Mouse (Mus musculus): ENCODE results near the gene Usp36. TPM values are rescaled to one million over a fixed set of nuclear protein-coding genes. Genes with fewer than 3 reads are reported as not detected.

Usp36 gene
- polyA plus RNA-seq, 1 experiment from 2014 or later: 16.0 TPM

GRCm38 (mm10) chr11:118225056-118225836, 64.8 kb downstream of the Usp36 start:
- ATAC-seq (ENCODE audit: low FRiP score): no peak
- Histone ChIP-seq H3K27ac (0 out of 2 replicates have a peak overlapping the region, but pooled peaks have one; percentile 52), H3K4me2 (no peak overlapping the region), H3K9ac (no peak overlapping the region), H3K9me3 (no peaks in the 10 kb centered on the region), H3K27me3 (no peaks in the 10 kb centered on the region), H3K4me3 (no peak overlapping the region), H3K4me1 (replicated peaks) (peaks cover 19% of the 10 kb centered on the region), H3K36me3 (no peaks in the 10 kb centered on the region)
- 78% methylated on average over 12 of the region's 12 CpGs for WGBS

- WGBS: 92% methylated on average over 10 of the region's 10 CpGs
- H3K36me3 ChIP-seq: no peaks in the 10 kb centered on the region
- no peak overlapping the region for H3K9ac ChIP-seq
- H3K27me3 ChIP-seq: no peaks in the 10 kb centered on the region
- H3K27ac ChIP-seq: no peak overlapping the region
- H3K4me2 ChIP-seq: no peak overlapping the region
- H3K9me3 ChIP-seq: no peaks in the 10 kb centered on the region
- peaks cover 16% of the 10 kb centered on the region for H3K4me1 ChIP-seq (replicated peaks)
- H3K4me3 ChIP-seq: no peak overlapping the region
- ATAC-seq (ENCODE audit: low FRiP score): no peak
Observed at GRCm38 (mm10) chr11:118223416-118224067, 66.5 kb downstream of the Usp36 start.

DNA sequence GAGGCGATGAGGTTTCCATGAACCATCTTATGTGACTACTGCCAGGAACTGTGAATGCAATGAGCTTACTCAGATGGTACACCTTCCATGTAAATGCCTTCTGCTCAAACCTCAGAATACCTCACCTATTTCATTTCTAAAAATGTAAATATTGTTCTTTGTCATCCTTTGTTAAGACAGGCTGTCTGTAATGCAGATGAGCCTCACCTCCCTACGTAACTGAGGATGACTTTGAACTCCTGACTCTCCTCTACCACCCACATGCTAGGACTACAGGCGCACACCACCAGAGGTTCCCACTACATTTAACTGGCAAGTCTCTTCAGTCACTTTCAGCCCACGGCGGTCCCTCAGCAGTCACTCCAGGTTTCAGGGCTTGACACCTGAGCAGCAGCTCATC, 67.1 kb downstream of the Usp36 start:
- Histone ChIP-seq H3K4me1 (replicated peaks) (peaks cover 16% of the 10 kb centered on the region), H3K9me3 (no peaks in the 10 kb centered on the region), H3K4me2 (no peak overlapping the region), H3K36me3 (no peaks in the 10 kb centered on the region), H3K4me3 (no peak overlapping the region), H3K27me3 (no peaks in the 10 kb centered on the region), H3K9ac (peak overlapping the region; percentile 29; the same call in 1 of the 2 replicates), H3K27ac (no peak overlapping the region)
- WGBS: 85% methylated on average over 5 of the region's 5 CpGs
- ATAC-seq (ENCODE audit: low FRiP score): no peak

- no peak overlapping the region for H3K27ac ChIP-seq
- H3K27me3 ChIP-seq: no peaks in the 10 kb centered on the region
- no peak overlapping the region for H3K4me3 ChIP-seq
- no peaks in the 10 kb centered on the region for H3K36me3 ChIP-seq
- H3K4me1 ChIP-seq (replicated peaks): peaks cover 16% of the 10 kb centered on the region
- H3K9me3 ChIP-seq: no peaks in the 10 kb centered on the region
- ATAC-seq (ENCODE audit: low FRiP score): no peak
- peak overlapping the region; percentile 29; the same call in 1 of the 2 replicates for H3K9ac ChIP-seq
- WGBS: 60% methylated on average over 6 of the region's 6 CpGs
- no peak overlapping the region for H3K4me2 ChIP-seq
Observed at GRCm38 (mm10) chr11:118222351-118222885, 67.6 kb downstream of the Usp36 start.

GRCm38 (mm10) chr11:118220561-118221262, 69.3 kb downstream of the Usp36 start:
- no peaks in the 10 kb centered on the region for H3K27me3 ChIP-seq
- no peak overlapping the region for H3K9ac ChIP-seq
- no peaks in the 10 kb centered on the region for H3K36me3 ChIP-seq
- ATAC-seq (ENCODE audit: low FRiP score): no peak
- H3K4me1 ChIP-seq (replicated peaks): peaks cover 10% of the 10 kb centered on the region
- no peak overlapping the region for H3K4me2 ChIP-seq
- H3K27ac ChIP-seq: no peak overlapping the region
- no peaks in the 10 kb centered on the region for H3K9me3 ChIP-seq
- 29% methylated on average over 7 of the region's 7 CpGs for WGBS
- no peak overlapping the region for H3K4me3 ChIP-seq

- Histone ChIP-seq H3K4me2 (no peak overlapping the region), H3K4me3 (no peak overlapping the region), H3K27ac (no peak overlapping the region), H3K27me3 (no peaks in the 10 kb centered on the region), H3K36me3 (no peaks in the 10 kb centered on the region), H3K4me1 (replicated peaks) (peaks cover 4% of the 10 kb centered on the region), H3K9me3 (no peaks in the 10 kb centered on the region), H3K9ac (no peak overlapping the region)
- ATAC-seq (ENCODE audit: low FRiP score): no peak
- 91% methylated on average over 4 of the region's 4 CpGs for WGBS
Observed at GRCm38 (mm10) chr11:118219066-118219465, 71.0 kb downstream of the Usp36 start.

DNA sequence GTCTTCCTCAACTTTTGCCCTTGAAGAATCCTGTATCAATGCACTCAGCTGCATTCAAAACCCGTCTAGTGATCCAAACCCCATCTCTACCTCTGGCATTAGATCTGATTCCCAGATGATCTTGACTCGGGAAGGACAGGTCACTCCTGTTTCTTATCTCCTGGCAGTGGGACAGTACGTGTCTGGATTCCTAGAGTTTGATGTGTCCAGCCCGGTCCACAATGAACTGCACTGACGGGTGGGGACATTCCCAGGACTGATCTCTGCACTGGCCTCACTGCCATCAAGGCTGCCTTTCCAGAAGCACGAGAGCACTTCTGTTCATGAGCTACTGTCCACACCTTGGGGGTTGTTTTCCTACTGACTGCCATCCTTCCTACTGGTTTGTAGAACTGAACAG, 73.6 kb downstream of the Usp36 start:
- no peaks in the 10 kb centered on the region for H3K9me3 ChIP-seq
- ATAC-seq (ENCODE audit: low FRiP score): no peak
- no peak overlapping the region for H3K27ac ChIP-seq
- no peaks in the 10 kb centered on the region for H3K27me3 ChIP-seq
- 84% methylated on average over 6 of the region's 6 CpGs for WGBS
- peaks cover 16% of the 10 kb centered on the region for H3K4me1 ChIP-seq (replicated peaks)
- H3K9ac ChIP-seq: no peak overlapping the region
- H3K36me3 ChIP-seq: no peaks in the 10 kb centered on the region
- H3K4me3 ChIP-seq: no peak overlapping the region
- no peak overlapping the region for H3K4me2 ChIP-seq

- Histone ChIP-seq H3K27ac (no peak overlapping the region), H3K4me1 (replicated peaks) (peaks cover 21% of the 10 kb centered on the region), H3K9me3 (no peaks in the 10 kb centered on the region), H3K4me3 (no peak overlapping the region), H3K36me3 (no peaks in the 10 kb centered on the region), H3K9ac (no peak overlapping the region), H3K4me2 (no peak overlapping the region), H3K27me3 (no peaks in the 10 kb centered on the region)
- 81% methylated on average over 5 of the region's 5 CpGs for WGBS
- no peak for ATAC-seq (ENCODE audit: low FRiP score)
Observed at GRCm38 (mm10) chr11:118215928-118216458, 74.1 kb downstream of the Usp36 start.

- Histone ChIP-seq H3K9ac (no peak overlapping the region), H3K27me3 (no peaks in the 10 kb centered on the region), H3K4me1 (replicated peaks) (peaks cover 52% of the 10 kb centered on the region), H3K9me3 (no peaks in the 10 kb centered on the region), H3K27ac (0 out of 2 replicates have a peak overlapping the region, but pooled peaks have one; percentile 18), H3K4me3 (no peak overlapping the region), H3K36me3 (no peaks in the 10 kb centered on the region), H3K4me2 (no peak overlapping the region)
- ATAC-seq (ENCODE audit: low FRiP score): no peak
- 60% methylated on average over 7 of the region's 7 CpGs for WGBS
Observed at GRCm38 (mm10) chr11:118212636-118213112, 77.4 kb downstream of the Usp36 start.

- Histone ChIP-seq H3K9ac (no peak overlapping the region), H3K9me3 (no peaks in the 10 kb centered on the region), H3K4me2 (no peak overlapping the region), H3K4me1 (replicated peaks) (peaks cover 58% of the 10 kb centered on the region), H3K27ac (peak overlapping the region; percentile 67), H3K4me3 (no peak overlapping the region), H3K36me3 (no peaks in the 10 kb centered on the region), H3K27me3 (no peaks in the 10 kb centered on the region)
- 45% methylated on average over 10 of the region's 10 CpGs for WGBS
- no peak for ATAC-seq (ENCODE audit: low FRiP score)
Observed at GRCm38 (mm10) chr11:118211749-118212635, 78.1 kb downstream of the Usp36 start.

- no peak for ATAC-seq (ENCODE audit: low FRiP score)
- Histone ChIP-seq H3K36me3 (no peaks in the 10 kb centered on the region), H3K9me3 (no peaks in the 10 kb centered on the region), H3K4me1 (replicated peaks) (peaks cover 59% of the 10 kb centered on the region), H3K27me3 (no peaks in the 10 kb centered on the region), H3K4me3 (no peak overlapping the region), H3K9ac (no peak overlapping the region), H3K4me2 (no peak overlapping the region), H3K27ac (peak overlapping the region; percentile 25)
- WGBS: 87% methylated on average over 5 of the region's 5 CpGs
Observed at GRCm38 (mm10) chr11:118210962-118211361, 79.1 kb downstream of the Usp36 start.
